Mouse (Mus musculus) skeletal muscle tissue, adult 2 months (tissue): ENCODE measurements at regions not wholly inside any gene's neighbourhood (a gene's known extent, or its start where the extent isn't known, plus 50 kb on each side); places are given as distances from the start of the nearest gene placed in this dataset.

Experiments
- DNase-seq: peaks from one replicate; pipeline ENCODE4 v3.0.0-alpha.2; 2012; ENCODE audit warnings: low read depth, low spot score

DNA sequence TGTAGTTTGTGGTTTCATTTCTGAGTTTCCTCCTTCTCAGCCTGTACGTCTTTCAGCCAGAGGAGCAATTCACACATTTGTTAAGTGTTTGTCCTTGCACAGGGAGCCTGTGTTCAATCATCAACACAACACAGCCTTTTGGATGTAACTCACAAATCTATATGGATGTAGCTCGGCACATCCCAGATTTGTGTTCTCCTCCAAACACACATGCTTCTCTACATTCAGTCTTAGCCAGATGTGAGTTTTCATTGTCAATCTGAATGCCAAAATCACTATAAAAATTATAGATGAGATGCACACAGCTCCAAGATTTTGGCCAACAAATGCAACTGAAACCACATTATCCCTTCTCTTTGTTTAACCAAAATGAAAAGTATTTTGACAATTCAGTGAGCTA is 380.9 kb downstream of the Gm9195 start:
- DNase-seq = no peak

DNA sequence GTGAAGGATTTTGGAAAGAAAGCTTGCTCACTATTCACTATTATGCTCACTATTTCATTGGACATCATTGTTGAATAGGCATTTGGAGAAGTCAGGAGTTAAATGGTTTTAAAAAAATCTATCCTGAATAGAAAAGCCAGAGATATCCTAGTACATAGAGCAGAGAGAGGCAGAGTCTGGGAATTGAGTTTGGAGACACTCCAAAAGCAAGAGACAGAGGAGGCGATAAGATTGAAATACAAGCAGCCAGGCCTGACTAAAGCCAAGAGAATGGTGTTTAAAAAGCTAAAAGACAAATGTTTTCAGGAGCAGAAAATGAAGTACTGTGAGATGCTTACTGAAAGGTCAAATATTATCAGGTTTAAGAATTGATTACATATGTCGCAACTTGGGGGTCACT is 400.1 kb downstream of the Gm9195 start:
- no peak for DNase-seq

DNA sequence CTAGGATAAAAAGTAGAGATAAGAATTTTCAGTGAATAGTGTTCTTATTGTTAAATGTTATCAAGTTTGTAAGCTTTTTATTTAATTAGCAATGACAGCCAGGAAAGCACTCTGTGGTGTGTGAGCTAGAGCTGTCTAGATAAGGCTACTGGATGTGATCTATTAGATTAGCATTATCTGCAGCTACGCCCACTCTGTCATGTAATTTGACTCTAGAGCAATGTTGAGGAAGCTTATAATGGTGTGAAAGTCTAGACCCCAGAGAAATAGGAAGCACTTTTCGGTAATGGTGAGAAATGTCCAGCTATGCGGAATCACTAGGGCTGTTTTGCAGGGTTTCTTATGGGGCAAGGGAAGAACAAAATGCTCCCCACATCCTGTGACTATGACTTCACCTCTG is 410.2 kb downstream of the Gm9195 start:
- DNase-seq = no peak

DNA sequence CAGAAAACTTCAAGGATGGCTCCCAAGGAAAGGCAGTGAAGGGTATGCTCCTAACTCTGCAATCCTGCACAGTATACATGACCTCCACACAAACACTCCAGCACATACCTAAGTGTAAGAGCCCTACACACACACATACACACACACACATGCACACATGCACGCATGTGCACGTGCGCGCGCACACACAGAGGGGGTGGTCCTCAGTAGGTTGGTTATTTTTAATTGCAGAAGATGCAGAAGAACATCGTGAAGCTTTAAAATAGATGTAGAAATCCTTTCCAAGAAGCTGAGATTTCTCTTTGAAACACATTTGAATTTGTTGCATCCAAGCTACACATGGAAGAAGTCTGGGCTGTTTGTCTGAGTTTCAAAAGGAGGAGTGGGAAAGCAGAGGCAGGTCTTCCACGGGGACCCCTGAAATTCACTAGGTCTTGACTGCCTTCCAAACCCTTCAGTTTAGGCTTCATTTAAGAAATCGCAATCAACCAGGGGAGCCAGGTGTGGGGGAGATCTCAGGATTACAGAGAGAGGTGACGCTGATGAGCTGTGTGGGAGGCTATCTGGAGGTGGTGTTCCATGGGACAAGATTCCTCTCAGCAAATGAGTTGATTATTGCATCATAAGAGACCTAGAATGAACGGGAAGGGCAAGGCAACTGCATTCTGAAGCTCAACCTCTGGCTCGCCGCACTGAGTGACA is 427.4 kb downstream of the Gm9195 start:
- no peak for DNase-seq

DNA sequence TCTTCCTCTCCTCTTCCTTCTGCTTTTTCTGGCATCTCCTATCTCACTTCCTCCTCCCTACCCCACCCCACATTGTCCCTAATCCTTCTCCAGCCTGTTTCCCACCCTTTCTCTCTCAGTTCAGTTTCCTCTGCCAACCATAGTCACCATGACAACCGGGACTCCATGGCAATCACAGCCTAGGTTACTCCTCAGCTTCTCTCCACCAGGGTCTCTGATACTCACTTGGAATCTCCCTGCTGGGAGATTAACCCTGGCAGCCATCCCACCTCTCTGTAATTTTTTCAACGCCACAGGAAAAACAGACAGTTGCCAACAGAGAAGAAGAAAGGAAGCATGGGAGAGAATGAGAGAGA is 448.8 kb downstream of the Gm9195 start:
- DNase-seq = no peak

DNA sequence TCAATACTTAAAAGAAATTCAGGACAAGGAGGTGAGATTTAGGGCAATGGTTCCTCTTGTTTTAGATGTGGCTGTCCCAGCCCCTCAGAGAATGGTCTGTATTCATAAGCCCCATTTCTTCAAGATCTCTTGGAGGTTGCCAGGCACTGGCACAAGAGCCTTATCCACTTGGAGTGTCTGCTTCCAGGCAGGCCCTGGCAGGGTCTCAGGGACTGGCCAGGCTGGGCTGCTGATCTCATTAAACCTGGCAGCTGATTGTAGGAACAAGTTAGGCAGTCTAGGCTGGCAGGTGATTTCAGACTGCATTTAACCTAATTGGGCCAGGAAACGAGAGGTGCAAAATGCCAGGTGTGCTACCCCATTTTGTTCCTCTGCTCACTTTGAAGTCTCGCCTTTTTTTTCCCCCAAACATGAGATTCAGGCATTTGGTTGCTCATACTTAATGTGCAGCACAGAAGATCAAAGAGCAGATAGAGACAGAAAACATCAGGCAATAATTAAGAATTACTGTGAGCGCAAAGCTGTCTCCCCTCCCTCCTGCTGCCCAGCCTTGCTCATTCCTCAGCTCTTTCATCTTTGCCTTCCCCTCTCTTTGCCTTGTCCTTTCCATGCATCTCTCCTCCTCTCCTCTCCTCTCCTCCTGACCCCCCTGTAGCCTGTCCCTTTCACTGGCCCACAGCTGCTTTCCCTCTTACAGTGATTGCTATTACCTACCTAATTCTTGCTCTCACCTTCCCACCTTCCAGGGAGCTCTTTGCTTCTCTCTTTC is 449.3 kb downstream of the Gm9195 start:
- DNase-seq = no peak

DNA sequence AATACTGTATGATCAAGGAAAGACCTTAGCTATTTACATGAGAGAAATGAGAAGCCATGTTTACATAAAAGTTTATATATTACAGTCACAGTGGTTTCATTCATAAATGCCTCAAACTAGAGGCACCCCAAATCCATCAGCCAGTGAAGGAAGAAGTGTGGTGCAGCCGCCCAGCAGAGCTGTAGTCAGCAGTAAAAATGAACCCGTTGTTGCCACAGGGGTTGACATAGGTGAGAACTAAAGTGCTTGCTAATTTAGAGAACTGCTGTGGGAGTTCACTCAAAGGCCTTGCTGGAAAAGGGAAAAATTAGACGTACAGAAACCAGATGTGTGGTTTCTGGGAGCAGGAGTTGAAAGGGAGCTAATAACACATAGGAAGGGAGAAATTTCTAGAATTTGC is 461.2 kb downstream of the Gm9195 start:
- DNase-seq = no peak

DNA sequence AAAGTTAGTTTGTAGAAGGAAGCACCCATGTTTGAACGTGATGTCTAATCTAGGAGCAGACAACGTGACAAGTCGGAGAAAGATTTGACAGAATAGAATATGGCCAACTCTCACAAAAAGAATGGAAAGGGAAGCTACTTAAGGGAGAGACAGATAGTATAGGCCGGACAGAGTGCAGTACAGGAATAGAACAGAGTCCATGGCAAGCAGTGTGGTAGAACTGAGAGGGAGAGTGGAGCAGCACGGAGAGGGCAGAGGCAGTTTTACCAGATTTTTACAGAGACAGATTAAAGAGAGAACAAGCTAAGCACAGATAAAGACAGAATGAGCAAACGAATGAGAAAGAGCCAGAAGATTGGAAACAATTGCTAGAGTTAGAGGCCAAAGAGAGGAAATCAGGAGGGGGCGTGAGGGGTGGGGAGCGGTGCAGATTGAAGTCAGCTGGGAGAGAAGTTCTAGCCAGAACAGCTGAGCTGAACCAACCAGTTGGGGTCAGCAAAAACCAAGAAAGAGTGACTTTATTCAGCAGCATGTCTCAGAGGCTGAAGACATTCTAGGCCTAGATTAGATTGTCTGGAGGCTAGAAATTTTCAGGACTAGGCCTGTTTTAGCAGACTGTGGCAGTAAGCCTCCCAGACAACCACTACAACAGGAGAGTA is 464.1 kb downstream of the Gm9195 start:
- no peak for DNase-seq

DNA sequence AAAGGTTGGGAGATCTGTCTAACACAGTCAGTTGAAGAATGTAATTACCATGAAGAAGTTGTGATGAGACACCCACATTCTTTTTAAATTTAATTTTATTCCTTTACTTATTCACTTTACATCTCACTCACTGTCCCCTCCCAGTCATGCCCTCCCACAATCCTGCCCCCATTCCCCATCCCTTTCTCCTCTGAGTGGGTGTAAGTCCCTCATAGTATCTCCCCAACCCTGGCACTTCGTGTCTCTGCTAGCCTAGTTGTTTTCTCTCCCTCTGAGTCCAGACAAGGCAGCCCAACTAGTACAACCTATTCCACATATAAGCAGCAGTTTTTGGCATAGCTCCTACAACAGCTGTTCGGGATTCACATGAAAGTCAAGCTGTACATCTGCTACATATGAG is 487.3 kb downstream of the Gm9195 start:
- DNase-seq = no peak

DNA sequence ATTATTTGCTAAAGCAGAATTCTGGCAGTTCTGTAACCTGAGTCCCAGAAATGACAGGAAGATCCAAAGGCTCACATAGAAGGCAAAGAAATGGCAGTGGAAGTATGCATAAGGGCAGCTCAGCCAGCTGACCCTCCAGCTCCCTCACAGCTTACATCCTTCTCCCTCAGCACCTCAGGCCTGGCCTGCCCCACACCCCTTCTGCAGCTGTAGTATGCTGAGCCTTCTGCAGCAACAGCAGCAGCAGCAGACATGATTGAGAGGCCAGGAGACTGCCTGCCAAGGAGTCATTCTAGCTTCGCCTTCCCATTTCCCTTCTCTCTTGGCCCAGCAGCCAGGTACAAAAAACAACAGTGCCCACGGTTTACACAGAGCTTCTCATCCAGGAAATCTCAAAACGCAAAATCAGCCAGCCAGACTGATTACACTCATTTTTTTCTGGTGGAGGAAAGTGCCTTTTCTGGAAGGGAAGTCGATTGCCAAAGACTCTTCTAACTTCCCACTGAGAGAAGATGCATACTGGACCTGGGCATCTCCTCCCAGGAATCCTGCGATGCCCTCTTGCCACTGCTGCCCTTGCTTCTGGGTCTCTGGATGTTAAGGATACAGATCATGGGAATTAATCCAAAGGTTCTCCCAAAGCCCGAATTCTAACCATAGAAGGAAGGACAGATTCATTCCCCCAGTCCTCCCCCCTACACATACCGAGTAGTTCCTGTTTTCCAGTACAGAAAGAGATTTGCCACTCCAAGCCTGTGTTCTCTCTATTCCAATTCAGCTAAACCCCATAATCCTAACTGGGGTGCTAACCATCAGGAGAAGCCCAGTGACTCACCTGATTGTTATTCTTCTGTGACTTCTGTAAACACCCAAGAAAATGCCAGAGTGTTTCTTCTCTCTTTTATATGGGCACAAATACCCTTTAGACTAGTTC is 489.2 kb downstream of the Gm9195 start:
- no peak for DNase-seq

DNA sequence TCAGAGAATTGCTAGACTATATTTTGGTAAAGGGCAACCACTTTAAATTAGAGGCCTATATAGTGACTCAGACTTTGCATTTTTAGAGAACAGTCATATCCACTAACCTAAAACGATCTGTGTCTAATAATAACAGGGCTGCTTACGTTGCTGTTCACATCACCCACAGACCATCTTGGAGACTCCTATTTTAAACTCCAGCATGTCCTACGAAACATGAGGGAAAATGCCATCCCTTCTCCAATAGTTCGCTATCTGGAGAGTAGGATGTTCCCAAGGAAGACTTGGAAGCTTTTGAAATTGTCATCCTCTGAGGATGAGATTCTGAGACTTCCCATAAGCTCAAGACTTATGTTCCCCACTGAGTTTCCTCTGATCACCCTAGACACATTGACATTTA is 518.6 kb downstream of the Gm9195 start:
- no peak for DNase-seq

DNA sequence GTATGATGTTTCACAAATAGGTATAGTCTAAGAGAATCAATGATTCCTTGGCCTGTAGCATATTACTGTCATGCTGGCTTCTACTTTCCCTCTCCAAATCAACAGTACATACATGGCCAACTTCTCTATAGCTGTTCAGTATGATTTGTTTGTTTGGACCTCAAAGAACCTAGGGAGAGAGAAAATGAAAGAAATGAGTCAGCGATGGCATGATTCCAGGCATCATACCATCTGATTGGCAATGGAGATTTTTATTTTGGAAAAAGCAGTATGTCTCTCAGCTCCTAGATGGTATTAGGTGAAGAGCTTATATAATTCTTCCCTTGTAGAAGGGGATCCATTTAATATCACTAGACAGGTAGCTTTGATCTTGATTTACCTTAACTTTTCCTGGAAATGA is 519.1 kb downstream of the Gm9195 start:
- no peak for DNase-seq

DNA sequence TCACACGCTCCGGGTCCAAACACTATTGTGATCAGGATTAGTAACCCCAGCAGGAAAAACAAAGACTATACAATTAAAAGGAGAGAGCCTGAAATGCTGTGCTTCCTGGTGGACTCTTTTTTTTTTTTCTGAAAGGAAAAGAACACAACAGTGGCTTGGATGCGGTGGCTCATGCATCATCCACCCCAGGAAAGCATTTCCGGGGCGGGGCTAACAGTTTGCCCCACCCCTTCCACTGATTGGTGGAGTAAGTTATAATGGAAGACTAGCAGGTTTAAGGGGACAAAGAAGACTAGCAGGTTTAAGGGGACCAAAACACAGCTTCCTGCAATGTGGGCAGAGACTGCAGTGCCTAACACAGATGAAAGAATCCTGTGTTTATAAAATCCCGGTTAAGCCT is 524.0 kb downstream of the Gm9195 start:
- DNase-seq = no peak

DNA sequence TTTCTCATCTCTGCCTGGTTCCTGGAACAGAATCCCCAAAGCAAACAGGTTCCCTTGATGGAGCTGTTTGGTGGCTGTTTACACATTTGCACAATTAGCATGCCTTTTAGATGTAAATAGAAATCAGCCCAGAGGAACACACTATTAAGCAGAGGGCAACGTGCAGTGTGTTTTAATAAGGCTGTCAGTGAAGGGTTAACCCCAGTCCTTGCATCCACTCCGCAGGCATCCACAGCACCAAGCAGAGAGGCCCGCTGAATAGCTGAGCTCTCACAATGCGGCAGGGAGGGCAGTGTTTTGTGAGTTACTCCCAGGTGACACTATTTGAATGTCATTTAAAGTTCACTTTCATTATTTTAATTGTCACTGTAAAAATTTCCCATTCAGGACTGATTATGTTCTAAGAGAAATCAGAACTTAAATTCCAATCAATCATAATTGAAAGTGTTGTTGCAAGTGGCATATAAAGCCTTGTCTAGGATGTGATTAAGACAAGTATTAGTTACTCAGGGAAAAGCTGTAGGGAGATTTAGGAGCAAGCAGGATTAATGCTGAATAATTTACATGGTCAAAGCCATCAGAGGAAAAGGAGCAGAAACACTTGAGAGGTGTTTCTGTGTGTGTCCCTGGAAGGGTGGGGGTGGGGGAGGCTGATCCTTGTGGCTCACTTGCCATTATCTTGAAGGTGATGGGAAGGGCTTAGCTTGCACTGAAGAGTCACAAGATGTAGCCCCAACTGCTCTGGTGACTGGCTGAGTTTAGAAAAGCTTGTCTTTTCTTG is 528.1 kb downstream of the Gm9195 start:
- no peak for DNase-seq

DNA sequence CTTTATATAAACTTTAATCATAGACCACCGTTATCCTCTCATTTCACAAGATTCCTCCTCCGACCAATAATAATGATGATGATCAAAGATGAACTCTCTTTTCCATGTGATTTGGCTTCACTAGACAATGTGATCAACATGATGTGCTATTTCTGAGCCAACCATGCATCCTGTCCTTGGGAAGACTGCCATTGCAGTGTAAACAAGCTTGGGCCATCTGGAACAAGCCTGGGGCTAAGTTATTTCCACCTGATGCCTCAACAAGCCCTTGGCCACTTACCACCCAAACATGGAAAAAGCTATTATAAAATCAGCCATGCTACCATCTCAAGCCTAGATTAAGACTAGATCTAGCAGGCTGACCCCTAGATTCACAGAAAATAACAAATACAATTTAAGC is 542.9 kb downstream of the Gm9195 start:
- DNase-seq = no peak

DNA sequence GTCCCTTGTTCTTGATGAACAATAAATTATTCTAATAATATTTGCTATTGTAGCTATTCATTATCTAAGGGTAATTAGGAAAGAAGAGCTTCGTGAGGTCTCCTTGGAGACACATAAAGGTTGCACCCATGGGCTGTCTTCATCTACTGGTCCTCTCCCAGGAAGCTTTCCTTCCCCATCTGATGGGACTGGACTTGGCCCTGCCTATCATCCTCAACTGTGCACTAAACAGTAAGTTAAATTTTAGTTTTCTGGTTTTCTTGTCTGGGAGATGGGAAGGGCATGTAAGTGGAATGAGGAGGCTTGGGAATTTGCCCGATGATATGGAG is 554.5 kb downstream of the Gm9195 start:
- DNase-seq = no peak

DNA sequence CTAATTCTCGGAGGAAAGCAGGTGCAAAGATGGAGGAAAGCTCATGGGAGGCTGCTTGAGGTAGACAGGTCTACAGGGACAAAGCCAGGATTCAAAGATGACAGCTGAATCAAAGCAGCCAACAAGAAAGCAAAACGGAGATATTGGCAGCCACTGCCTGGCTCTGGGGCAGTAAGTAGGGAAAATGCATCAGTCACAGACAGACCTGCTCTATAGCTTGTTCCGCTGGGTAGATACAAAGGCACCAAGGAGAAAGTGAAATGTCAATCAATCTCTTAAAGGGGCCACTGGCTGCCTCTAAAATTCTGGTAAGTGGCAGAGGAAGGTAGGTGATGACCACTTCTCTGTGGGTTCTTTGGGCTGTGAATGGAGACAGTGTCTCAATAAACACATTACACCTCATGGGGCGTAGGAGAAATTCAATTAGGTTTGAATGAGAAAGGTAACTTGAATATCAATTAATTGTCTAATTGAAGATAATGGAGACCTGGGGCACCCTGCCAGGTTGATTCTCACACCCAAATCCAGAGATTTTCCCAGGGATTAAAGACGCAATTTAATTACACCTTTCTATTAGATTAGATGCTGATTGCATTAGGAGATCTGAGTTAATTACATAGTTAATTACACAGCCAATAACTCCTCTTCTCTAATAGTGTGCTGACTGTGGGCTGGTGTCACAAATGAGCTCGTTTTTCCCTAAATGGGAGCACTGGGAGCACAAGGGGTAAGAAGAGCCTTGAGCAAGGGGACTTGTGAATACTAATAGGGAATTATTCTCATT is 555.1 kb downstream of the Gm9195 start:
- DNase-seq = no peak

DNA sequence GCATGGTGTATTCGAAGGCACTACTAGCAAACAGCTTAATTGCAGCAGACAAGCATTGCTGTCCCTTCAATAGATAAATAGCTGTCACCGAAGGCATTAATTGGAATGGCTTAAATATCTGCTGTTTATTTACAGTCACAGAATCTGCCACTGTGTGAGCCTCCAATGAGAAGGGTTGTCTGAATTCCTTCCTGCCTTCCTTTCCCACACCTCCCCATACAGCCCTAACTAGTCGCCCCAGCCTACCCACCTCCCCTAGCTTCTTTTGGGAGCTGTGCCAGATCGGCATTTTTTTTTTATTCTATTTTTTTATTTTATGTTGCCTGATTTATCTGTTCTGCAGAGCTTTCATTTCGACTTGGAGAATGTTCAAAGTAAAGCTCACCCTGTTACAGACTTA is 575.7 kb downstream of the Gm9195 start:
- DNase-seq = no peak

DNA sequence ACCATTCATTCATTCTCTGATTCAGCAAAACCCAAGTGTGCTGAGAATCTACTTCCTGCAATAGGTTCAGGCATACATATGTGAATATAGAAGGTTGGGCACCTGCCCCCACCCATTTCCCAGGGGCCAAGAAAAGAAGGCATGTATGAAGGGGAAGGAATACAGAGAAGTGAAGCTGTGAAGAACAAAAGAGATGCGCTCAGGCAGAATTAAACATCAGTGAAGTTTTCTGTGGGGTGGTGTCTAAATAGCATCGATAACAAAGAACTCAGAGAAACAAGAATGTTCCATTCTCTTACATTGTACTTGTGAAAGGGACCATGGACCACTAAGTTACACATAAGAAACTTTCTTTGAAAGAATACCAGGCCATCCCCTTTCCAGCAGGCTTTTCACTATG is 580.7 kb downstream of the Gm9195 start:
- DNase-seq = no peak

DNA sequence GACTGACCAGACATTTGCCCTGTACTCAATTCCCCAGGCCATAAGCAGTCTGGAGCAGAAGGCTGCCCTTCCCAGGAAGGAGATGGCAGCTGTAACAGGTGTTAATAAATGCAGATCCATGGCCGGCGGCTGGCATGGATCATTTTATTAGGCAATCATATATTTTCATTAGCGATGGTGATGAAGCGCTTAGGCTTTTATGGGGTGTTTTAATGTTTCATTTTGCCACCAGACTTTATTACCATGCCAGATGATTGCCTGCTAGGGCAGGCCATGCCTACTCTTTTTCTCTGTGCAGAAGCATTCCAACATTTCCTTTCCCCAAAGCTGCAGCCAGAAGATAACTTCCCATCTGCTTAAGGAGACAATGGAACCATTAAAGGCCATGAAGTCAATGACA is 596.2 kb downstream of the Gm9195 start:
- no peak for DNase-seq

DNA sequence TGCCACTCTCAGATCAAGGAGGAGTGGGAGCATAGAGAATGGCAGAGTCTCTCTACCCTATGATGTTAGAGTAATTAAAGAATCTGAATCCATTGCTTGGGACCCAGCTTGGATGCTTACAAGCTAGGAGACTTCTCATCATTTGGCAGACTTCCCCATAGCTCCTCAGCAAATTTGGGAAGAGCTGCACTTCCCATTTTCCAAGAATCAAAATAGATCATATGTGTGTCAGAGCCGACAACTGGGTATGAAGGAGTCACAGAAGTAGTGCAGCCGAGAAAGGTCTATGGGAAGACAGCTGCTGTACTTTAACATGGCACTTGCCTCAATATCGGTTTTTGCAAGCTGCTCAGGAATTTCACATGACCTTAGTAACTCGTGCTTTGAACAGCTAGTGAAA is 596.8 kb downstream of the Gm9195 start:
- DNase-seq = no peak
